Mouse (Mus musculus) CH12F3 (cell line): ENCODE measurements at regions not wholly inside any gene's neighbourhood (a gene's known extent, or its start where the extent isn't known, plus 50 kb on each side); places are given as distances from the start of the nearest gene placed in this dataset.

Source experiments
- in situ Hi-C: fragments of 300-500 bp; cut with MboI; formaldehyde crosslinking; loops from 2 replicates; pipeline ENCODE4 v1.14.3; 2020; ENCODE audit warnings: low sequenced_read_pairs

DNA sequence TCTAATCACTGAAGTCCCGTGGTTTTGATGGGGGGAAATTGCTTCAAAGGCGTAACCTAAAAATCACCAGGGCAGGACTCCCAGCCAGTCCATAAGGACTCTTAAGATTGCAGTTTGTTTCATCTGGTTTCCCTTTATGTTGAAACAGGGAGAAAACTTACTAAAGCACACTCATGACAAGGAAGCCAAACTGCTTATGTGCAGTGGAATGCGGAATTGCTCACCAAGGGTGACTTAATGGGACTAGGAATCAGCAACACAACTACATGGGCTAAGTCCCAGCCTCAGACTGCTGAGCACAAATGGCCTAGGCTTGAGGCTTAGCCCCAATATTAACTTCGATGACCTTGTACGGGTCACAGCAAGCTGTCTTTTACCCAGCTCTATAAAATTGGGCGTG lies 227.6 kb upstream of the Tenm4 start:
- in situ Hi-C loops: no loop called here

DNA sequence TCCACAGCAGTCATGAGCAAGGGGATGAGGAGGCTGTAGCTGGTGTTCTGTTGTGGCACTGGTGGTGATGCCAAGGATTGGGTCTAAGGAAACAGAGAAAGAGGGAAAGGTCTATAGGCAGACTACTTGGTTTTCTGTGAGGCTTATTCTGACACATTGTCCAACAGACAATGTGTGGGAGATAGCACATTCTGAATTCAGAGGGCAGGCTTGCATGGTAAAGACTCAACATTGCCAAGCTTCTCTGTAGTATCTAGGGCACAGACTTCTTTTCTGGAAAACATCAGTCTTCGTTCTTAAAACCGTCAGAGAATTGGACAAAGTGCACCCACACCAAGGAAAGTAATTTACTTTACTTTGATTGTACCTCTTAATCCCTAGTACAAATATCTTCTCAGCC lies 218.7 kb upstream of the Tenm4 start:
- in situ Hi-C loops: no loop called here

DNA sequence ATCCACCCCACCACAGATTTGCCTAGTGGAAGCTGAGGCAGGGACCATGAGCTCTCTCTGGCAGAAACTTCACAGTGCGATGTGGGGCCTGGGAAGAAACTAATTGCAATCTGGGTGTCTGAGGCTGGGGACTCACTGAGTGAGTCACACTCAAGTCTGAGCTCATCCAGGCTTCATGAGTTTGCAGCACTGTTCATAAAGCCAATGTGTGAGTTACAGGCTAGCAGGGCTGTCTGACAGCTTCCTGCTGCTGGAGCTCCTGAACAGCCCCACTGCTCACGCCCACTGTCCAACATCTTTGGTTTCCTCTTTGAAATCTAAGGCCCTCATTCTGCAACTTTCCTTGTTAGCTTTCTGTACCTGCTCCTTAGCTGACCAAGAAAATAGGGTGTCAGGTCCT lies 216.5 kb upstream of the Tenm4 start:
- in situ Hi-C loops: no loop called here

DNA sequence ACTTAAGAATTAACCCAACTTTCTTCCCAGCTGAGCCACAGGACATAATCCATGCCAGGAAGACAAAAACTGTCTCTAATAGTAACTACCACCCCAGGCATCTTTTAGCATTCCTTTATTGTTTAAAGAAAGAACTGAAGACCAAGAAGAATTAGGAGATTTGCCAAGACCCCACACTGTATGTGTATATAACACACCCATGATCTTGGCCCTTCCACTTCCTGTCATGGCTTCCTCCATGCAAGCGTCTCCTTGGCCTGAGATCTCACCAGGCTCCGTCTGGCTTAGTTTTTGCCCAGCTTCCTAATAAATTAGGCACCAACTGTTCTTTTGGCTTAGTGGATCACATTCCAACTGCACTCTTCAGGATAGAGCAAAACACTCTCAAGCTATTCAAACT lies 215.9 kb upstream of the Tenm4 start:
- in situ Hi-C loops: no loop called here

DNA sequence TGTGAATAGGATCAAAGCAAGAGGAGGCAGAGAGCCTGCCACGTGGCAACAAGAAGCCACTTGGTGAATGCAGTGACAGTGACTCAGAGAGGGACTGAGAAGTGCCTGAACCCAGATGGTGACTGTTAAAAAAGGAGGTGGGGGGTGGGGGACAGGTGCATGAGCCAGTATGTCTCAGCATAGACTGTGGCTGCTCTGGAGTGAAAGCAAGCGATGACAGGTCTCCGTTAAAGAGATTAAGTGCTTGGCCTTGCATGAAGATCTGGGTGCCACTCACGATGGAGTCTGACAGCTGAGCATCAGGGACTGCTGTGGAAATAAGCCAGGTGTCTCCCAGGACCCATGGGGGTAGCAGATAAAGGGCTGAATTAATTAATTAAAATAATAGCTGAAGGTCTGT lies 212.0 kb upstream of the Tenm4 start:
- in situ Hi-C loops: no loop called here

DNA sequence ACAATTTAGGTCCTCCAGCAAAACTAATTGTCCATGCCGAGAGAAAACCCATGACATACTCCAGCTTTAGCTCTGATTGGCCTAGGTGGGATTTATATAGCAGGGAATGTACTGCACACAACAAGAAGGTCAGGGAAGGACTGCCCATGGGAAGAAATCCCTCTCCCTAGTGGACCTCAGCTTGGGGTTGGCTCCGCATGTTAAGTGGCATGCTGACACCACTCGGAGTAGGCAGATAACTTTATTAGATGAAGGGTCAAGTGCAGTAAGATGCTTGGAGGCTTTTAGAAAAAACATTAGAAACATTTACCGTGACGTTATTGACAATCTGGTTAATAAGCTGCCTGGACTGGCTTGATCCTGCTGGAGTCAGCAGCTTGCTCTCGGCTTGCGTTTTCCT lies 199.2 kb upstream of the Tenm4 start:
- in situ Hi-C loops: no loop called here

DNA sequence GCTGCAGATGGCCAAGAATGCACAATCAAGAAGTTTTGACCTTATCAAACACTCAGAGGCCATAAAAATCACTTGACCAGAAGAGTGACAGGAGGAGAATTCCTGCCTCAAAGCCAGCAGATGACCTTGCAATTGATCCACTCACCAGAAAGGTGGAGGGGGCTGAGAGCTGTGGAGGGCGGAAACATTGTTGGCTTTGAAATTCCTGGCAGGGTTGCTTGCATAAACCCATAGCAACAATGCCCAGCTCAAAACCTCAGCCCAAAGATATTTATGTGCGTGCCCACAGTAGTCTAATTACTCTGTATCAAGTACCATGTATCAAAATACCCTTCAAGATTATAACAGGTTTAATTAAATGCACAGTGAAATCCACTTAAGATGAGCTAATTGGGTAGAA lies 197.0 kb upstream of the Tenm4 start:
- in situ Hi-C loops: no loop called here

DNA sequence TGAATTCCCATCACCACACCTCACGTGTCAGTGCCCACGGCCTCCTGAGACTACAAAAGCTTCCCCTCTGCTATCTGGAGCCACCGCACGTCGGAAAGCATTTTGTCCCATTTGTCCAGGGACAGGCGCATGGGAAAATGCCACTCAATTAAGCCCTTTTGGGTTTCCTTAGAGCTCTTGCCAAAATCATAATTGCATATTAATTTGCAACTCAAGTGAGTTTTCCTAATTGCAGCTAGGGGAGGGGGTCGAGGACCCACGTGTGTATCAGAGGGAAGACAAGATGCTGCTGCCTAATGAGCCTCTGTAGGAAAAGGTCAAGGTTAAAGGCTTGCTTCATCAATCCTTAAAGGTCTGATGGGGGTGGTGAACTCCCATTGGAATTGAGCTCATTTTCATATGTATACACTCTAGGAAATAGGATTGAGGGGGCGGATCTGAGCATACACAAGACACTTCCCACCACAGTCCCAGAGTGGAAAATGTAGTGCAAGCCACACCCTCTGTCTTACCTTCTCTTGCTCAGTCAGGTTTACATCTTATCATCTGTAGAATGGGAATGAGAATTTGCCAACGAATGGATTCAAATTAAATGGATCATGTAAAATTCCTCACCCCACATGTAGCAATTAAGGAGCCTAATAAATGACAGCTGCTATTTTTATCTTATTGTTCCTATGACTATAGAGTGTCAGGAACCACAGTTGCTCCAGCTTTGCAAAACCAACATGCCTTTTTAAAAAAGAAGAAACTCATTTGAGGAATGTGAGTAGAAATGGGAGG lies 179.6 kb upstream of the Tenm4 start:
- in situ Hi-C loops: no loop called here

DNA sequence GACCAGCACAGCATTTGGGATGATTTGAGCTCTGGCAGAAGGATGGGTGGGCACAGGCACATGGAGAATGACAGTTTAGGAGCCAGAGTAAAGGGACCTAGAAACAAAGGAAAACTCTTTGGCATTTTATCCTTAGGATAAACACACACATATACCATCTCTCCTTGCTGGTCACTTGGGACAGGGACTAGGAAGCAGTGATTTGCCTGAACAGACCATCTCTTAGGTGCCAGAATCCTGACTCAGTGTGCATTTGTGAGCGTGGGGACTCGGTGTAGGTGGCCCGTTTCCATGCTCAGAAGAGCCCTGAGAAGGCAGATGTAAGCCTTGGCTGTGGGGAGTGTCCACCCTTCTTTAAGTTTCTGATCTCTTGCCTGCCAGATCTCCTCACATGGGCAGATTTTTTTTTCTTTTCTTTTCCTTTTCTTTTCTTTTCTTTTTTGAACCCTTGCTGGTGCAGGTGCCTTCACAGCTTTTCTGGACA lies 179.0 kb upstream of the Tenm4 start:
- in situ Hi-C loops: no loop called here

DNA sequence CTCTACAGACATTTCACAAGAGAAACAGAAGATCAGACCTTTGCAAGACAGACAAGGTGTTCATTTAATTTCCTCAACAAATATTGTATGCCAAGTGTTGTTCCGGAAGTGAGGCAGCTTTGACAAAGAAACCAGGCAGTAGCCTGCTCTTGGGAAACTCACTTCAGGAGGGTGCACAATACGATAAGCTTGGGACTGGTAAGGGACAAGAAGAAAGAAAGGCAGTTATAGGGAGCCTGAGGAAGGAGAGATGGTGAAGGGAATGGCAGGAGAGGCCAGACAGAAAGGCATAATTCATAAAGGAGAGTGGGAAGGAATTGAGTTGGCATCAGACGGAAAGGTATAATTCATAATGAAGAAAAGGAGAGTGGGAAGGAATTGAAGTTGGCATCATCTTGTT lies 178.5 kb upstream of the Tenm4 start:
- in situ Hi-C loops: no loop called here

DNA sequence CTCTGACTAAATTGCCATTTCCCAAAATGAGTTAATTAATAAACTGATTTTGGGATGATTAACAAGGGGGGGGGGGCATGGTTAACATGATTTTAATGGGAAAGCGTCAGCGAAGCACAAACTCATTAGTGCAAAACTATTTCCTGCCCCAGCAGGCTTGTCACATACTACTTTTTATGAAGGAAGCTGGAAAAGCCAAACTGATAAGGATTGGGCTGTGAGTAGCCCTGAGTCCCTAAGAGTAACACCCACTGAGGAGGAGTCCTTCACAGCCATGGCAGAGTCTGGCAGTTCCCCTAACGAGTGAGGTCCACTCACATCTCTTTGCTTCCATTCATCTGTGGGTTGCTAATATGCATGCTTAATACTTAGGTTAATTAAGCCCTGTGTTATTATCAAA lies 173.9 kb upstream of the Tenm4 start:
- in situ Hi-C loops: no loop called here

DNA sequence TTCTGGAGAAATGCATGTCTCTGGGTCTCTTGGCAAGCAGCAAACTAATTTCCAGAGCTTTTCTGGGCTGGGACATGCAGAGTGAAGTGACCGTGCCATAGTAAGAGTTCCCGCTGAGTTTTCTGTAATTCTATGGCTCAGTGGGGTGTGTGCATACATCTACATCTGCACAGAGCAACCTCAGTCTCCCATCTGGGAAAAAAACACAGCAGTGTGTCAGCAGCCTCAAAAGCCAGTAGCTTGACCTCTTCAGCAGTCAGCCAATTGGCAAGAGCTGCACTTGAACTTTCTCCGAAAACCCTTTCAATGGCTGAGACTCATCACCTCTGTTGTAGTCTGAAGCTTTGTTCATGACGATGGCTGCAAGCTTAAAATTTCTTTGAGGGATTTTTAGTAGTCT lies 171.9 kb upstream of the Tenm4 start:
- in situ Hi-C loops: no loop called here

DNA sequence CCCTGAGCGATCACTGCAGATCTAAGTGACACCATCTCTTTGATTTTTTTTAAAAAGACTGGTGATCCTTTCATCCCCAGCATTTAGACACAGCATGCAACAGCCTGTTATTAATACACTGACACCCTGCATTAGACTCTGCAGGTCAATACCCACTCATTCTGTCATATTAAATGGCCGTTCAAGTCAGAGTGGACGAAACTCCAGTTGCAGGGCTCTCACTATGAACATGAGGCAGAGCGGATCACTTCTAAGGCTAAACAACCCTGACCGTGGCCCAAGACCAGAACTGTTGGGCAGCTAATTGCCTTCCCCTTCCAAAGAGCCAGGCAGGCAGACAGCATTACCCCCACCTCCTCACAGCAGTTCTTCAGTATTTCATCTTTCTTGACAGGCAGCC lies 168.6 kb upstream of the Tenm4 start:
- in situ Hi-C loops: no loop called here

DNA sequence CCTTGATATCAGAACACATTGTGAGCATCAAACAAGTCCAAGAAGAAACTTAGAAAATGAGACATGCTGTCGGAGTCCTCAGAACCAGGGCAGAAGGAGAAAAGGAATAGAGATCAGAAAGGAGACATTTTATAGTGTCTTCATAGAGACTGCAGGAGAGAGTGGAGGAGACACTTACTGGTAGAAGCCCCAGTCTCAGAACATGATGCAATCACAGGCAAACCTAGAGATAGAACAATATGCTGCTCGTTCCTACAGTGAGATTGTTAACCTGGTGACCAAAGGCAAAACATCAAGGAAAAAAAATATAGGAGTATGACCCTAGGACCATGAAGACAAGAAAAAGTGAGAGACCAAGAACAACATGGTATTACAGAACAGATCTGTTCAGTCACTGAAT lies 164.7 kb upstream of the Tenm4 start:
- in situ Hi-C loops: no loop called here

DNA sequence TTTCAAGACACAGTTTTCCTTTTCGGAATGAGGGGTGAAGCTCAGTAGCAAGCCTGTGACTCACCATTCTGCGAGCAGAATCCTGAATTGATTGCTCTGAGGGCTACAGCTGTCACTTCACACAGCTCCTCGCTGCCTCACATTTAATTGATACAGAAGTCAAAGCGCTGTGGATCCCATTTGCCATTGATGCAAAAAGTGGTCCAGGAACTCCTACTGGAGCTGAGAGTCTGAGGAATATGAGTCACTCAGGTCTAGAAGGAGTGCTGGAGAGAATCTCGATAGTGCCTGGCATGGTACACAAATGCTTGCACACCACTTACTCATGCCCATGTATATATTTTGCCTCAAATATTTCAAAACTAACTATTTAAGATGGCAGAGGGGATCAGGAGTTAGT lies 158.0 kb upstream of the Tenm4 start:
- in situ Hi-C loops: no loop called here

DNA sequence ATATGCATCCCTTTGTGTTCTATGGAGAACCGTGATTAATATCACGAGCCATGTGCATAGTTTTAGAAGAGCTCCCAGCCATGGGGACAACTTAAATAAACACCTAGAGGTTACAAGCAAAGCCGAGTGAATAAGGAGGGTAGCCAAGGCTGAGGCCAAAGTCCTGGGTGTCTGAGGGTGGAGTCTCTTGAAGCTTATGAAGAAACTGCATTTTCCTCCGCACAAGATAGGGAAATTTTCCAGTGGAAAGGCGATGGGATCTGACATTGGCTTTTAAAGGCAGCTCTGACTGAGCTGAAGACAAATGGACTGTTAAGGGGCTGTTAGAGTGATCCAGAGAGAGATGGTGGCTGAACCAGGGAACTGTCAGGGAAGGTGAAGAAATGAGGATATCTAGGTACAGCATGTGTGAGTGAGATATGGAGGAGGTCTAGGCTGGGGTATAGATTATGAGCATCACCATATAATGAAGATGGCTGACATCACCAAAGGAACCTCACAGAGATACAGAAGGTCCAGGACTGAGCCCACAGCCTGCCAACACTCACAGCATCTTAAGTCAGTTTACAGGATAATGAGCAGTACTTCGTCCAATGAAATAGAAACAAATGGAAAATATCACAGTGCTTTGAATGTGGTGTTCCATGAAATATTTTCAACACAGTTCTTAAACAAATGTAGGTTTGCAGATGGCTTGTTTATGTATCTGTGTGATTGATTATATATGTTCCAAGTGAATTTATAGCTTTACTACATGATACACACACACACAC lies 153.7 kb upstream of the Tenm4 start:
- in situ Hi-C loops: no loop called here

DNA sequence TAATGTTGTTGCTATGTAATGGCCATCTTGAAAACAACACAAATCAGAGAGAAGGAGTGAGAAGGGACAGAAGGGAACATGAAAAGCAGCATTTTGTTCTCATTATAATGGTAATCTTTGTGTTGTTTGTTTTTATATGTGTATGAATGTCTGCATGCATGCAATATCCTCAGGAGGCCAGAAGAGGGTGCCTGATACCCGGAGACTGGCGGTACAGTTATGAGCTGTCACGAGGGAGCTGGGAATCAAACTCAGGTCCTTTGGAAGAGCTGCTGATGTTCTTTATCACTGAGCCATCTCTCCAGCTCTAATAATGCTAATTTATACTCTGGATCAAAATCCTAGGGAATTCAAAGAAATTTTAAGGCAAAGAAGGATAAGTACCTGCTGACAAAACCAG lies 147.0 kb upstream of the Tenm4 start:
- in situ Hi-C loops: no loop called here

DNA sequence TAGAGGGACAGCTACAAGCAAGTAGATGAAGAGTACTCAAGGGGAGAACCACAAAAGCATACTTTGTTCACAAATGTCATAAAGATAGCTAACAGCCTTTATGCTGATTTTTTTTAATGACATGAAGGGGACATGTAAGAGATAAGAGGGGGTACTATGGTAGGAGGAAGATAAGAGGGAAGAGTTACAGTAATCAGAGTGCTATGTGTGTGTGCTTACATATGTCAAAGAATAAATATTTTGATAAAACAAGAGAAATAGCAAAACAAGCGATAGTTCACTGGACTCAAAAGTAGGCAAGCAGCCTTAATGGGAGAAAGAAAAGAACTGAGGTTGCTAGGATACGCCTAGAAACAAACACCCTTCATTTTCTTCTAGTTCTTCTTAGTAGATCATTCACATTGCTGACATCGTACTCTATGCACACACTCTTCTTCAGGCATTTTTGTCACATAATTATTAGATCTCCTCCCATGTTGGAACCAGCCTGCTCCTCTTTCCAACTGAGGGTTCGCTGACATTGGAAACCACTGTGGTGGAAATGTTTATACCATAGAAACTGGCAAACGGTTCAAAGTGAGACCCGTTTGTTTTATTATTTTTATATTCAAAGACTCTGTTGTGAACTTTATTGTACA lies 144.1 kb upstream of the Tenm4 start:
- in situ Hi-C loops: no loop called here

DNA sequence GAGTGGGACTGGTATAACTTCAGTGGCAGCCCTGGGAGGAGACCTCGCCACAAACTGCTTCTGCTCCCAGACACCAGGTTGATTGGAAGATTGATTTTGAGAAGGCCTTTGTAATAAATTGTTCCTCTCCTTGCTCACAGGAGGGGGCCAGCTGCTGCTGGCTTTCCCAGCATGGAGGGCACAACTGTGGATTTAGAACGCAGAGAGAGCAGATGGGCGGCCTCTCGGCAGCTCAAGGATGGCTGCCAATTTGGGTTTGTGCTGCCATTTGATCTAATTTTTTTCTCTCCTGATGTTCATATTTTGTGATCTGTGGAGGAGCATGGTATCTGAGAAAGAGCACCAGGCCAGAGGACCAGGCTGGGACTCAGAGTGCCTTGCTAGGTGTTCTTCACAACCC lies 137.4 kb upstream of the Tenm4 start:
- in situ Hi-C loops: no loop called here

DNA sequence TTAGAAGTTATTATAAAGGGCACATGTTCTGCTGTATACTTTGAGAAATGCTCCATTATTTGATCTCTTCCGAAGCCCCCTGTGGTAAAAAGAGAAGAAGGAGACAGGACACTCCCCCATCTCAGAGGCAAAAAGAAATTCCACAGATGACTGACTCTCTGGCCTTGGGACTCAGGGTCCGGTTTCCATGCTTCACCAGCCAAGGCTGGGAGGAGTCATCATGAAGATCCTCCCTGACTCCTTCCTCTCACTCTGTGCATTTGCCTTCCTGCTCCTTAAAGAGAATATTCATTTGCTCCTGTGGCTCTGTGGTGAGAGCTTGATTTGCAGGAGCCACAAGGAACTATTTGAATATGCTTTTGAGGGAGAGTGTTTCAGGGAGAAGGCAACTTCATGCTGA lies 135.6 kb upstream of the Tenm4 start:
- in situ Hi-C loops: no loop called here

DNA sequence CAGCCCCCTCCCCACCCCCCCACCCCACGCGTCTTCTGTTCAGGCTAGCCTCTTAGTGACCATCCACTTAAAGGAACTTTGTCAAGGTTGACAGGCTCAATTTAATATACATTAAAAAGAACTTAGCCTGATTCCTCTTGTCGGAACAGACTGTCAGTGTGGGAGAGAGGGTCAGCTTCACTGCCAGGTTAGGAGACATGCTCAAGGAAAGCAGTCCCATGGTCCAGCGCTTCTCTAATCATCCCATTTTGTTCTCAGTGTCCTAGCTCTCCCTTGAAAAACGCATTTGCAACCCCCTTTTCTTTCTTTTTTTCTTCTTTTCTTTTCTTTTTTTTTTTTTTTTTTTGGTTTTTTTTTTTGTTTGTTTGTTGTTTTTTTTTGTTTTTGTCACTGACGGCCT lies 131.4 kb upstream of the Tenm4 start:
- in situ Hi-C loops: no loop called here

DNA sequence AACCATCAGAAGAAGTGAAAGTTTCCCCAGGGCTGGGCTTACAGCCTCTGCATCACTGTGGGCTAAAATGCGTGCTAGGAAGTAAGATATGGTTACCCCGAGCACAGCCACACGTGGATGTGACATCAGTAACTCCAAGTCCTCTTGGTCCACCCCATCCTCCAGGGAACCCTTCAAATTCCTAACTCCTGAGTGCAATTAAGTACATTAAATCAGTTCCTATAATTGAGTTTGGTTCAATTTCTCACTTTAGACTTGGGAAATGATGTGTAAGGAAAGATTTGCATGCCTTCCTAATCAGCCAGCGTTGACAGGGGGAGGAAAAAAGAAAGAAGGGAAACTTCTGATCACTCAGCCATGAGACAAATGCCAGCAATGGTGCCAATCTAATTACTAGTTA lies 129.2 kb upstream of the Tenm4 start:
- in situ Hi-C loops: no loop called here
